Mouse (Mus musculus) stomach, embryonic 14.5 days (tissue): ENCODE results near the gene Plekhj1. TPM values are rescaled to one million over a fixed set of nuclear protein-coding genes. Genes with fewer than 3 reads are reported as not detected.

Experiments used
- ATAC-seq: fragments of 200-750 bp; cut with Nextera tagmentation; 2 replicates; pipeline ENCODE4 v1.8.0; 2017; ENCODE audit warnings: low read depth, moderate TSS enrichment; ENCODE audit not compliant: insufficient number of reproducible peaks, insufficient read depth, low FRiP score
- H3K27ac ChIP-seq: fragments of 300-500 bp; sonication (generic); 2 replicates; pipeline ENCODE4 v1.5.1; 2014; ENCODE audit warnings: mild to moderate bottlenecking, low read length, moderate library complexity, mixed read lengths
- H3K27me3 ChIP-seq: fragments of 300-500 bp; sonication (generic); 2 replicates; pipeline ENCODE4 v1.6.1; 2014; ENCODE audit warnings: low read length, control low read depth, mixed read lengths; ENCODE audit not compliant: control insufficient read depth, insufficient read depth
- H3K36me3 ChIP-seq: fragments of 300-500 bp; sonication (generic); 2 replicates; pipeline ENCODE4 v1.6.1; 2014; ENCODE audit warnings: mild to moderate bottlenecking, control low read depth, low read length, moderate library complexity, mixed read lengths; ENCODE audit not compliant: control insufficient read depth, insufficient read depth
- H3K4me1 ChIP-seq: fragments of 300-500 bp; sonication (generic); 2 replicates; pipeline ENCODE4 v1.6.1; 2014; ENCODE audit warnings: low read length, control low read depth, mixed read lengths; ENCODE audit not compliant: control insufficient read depth, insufficient read depth
- H3K4me2 ChIP-seq: fragments of 300-500 bp; sonication (generic); replicated peaks from 2 replicates; pipeline ENCODE4 v1.6.1; 2014; ENCODE audit warnings: low read depth, low read length, control low read depth
- H3K4me3 ChIP-seq: fragments of 300-500 bp; sonication (generic); 2 replicates; pipeline ENCODE4 v1.5.1; 2014; ENCODE audit warnings: low read depth, low read length, control low read depth
- H3K9ac ChIP-seq: fragments of 300-500 bp; sonication (generic); replicated peaks from 2 replicates; pipeline ENCODE4 v1.6.1; 2014; ENCODE audit warnings: low read depth, mild to moderate bottlenecking, control low read depth, low read length, moderate library complexity, mixed read lengths
- H3K9me3 ChIP-seq: fragments of 300-500 bp; sonication (generic); 2 replicates; pipeline ENCODE4 v1.6.1; 2016; ENCODE audit warnings: low read depth, low read length, control low read depth; ENCODE audit not compliant: control insufficient read depth
- WGBS: fragments of 180-500 bp; shearing (Covaris S2); extraction: QIAGEN DNeasy Blood & Tissue Kit; methylation state at CpG from one replicate; pipeline ENCODE4 v1.1.7; 2014; 5-methylcytosine and 5-hydroxymethylcytosine counted together
- polyA plus RNA-seq: library from polyadenylated mRNA; unstranded; fragments of >200 nt; fragmentation: Nextera tagmentation; extraction: Ambion mirVana; gene quantifications from 2 replicates; pipeline ENCODE4 v1.2.1, GENCODE M21; 2014

Gene Plekhj1
- polyA plus RNA-seq, 1 experiment from 2014 or later = 116 TPM

GRCm38 (mm10) chr10:80784871-80785270 is 13.6 kb downstream of the Plekhj1 start:
- no peak overlapping the region for H3K4me3 ChIP-seq
- H3K9me3 ChIP-seq = no peaks in the 10 kb centered on the region
- no peak for ATAC-seq
- H3K27me3 ChIP-seq = no peaks in the 10 kb centered on the region
- H3K36me3 ChIP-seq = peaks cover 95% of the 10 kb centered on the region
- WGBS = 90% methylated on average over 12 of the region's 12 CpGs
- no peak overlapping the region for H3K27ac ChIP-seq
- H3K4me2 ChIP-seq = no peak overlapping the region
- no peak overlapping the region for H3K9ac ChIP-seq
- no peaks in the 10 kb centered on the region for H3K4me1 ChIP-seq

- 96% methylated on average over 2 of the region's 2 CpGs for WGBS
- Histone ChIP-seq H3K9ac (no peak overlapping the region), H3K27me3 (no peaks in the 10 kb centered on the region), H3K4me1 (no peaks in the 10 kb centered on the region), H3K4me2 (no peak overlapping the region), H3K4me3 (no peak overlapping the region), H3K9me3 (no peaks in the 10 kb centered on the region), H3K36me3 (peaks cover 96% of the 10 kb centered on the region), H3K27ac (no peak overlapping the region)
- ATAC-seq = no peak
Measured at GRCm38 (mm10) chr10:80784302-80784701, 14.1 kb downstream of the Plekhj1 start.

GRCm38 (mm10) chr10:80779565-80779964 is 18.9 kb downstream of the Plekhj1 start:
- Histone ChIP-seq H3K27ac (no peak overlapping the region), H3K4me1 (no peaks in the 10 kb centered on the region), H3K9ac (no peak overlapping the region), H3K36me3 (peaks cover 90% of the 10 kb centered on the region), H3K4me2 (no peak overlapping the region), H3K9me3 (no peaks in the 10 kb centered on the region), H3K4me3 (no peak overlapping the region), H3K27me3 (no peaks in the 10 kb centered on the region)
- no peak for ATAC-seq

- H3K27ac ChIP-seq = no peak overlapping the region
- H3K4me1 ChIP-seq = peaks cover 9% of the 10 kb centered on the region
- no peaks in the 10 kb centered on the region for H3K9me3 ChIP-seq
- H3K4me3 ChIP-seq = no peak overlapping the region
- H3K27me3 ChIP-seq = no peaks in the 10 kb centered on the region
- no peak overlapping the region for H3K4me2 ChIP-seq
- H3K9ac ChIP-seq = no peak overlapping the region
- peaks cover 87% of the 10 kb centered on the region for H3K36me3 ChIP-seq
- ATAC-seq = no peak
- WGBS = 93% methylated on average over 5 of the region's 5 CpGs
Measured at GRCm38 (mm10) chr10:80777123-80777522, 21.3 kb downstream of the Plekhj1 start.

GRCm38 (mm10) chr10:80776358-80776869 is 22.0 kb downstream of the Plekhj1 start:
- Histone ChIP-seq H3K4me2 (no peak overlapping the region), H3K36me3 (peaks cover 87% of the 10 kb centered on the region), H3K9ac (no peak overlapping the region), H3K27me3 (no peaks in the 10 kb centered on the region), H3K27ac (peak overlapping the region; percentile 41; the same call in 1 of the 2 replicates), H3K4me1 (peaks cover 9% of the 10 kb centered on the region), H3K4me3 (no peak overlapping the region), H3K9me3 (no peaks in the 10 kb centered on the region)
- ATAC-seq = peak; percentile 59; the same call in 1 of the 2 replicates
- 84% methylated on average over 6 of the region's 6 CpGs for WGBS

GRCm38 (mm10) chr10:80775731-80776130 is 22.7 kb downstream of the Plekhj1 start:
- Histone ChIP-seq H3K4me1 (peaks cover 9% of the 10 kb centered on the region), H3K27ac (peak overlapping the region; percentile 41; the same call in 1 of the 2 replicates), H3K27me3 (no peaks in the 10 kb centered on the region), H3K4me2 (no peak overlapping the region), H3K9me3 (no peaks in the 10 kb centered on the region), H3K4me3 (no peak overlapping the region), H3K36me3 (peaks cover 89% of the 10 kb centered on the region), H3K9ac (no peak overlapping the region)
- 92% methylated on average over 4 of the region's 4 CpGs for WGBS
- ATAC-seq = no peak

- peaks cover 88% of the 10 kb centered on the region for H3K36me3 ChIP-seq
- no peak overlapping the region for H3K4me3 ChIP-seq
- peaks cover 9% of the 10 kb centered on the region for H3K4me1 ChIP-seq
- no peaks in the 10 kb centered on the region for H3K9me3 ChIP-seq
- no peaks in the 10 kb centered on the region for H3K27me3 ChIP-seq
- no peak overlapping the region for H3K27ac ChIP-seq
- WGBS = 91% methylated on average over 4 of the region's 4 CpGs
- no peak overlapping the region for H3K9ac ChIP-seq
- ATAC-seq = no peak
- no peak overlapping the region for H3K4me2 ChIP-seq
Measured at GRCm38 (mm10) chr10:80774981-80775380, 23.4 kb downstream of the Plekhj1 start.

- Histone ChIP-seq H3K4me2 (no peak overlapping the region), H3K27ac (peak overlapping the region; percentile 80; the same call in 1 of the 2 replicates), H3K4me3 (no peak overlapping the region), H3K36me3 (peaks cover 88% of the 10 kb centered on the region), H3K4me1 (peaks cover 9% of the 10 kb centered on the region), H3K9ac (no peak overlapping the region), H3K9me3 (no peaks in the 10 kb centered on the region), H3K27me3 (no peaks in the 10 kb centered on the region)
- ATAC-seq = peak; percentile 86; the same call in 1 of the 2 replicates
- WGBS = 53% methylated on average over 2 of the region's 2 CpGs
Measured at GRCm38 (mm10) chr10:80774549-80774948, 23.9 kb downstream of the Plekhj1 start.

GRCm38 (mm10) chr10:80773816-80774215 is 24.6 kb downstream of the Plekhj1 start:
- peaks cover 9% of the 10 kb centered on the region for H3K4me1 ChIP-seq
- H3K4me2 ChIP-seq = no peak overlapping the region
- no peak for ATAC-seq
- no peaks in the 10 kb centered on the region for H3K27me3 ChIP-seq
- no peak overlapping the region for H3K9ac ChIP-seq
- 82% methylated on average over 5 of the region's 5 CpGs for WGBS
- no peaks in the 10 kb centered on the region for H3K9me3 ChIP-seq
- H3K27ac ChIP-seq = peak overlapping the region; percentile 80; the same call in 1 of the 2 replicates
- H3K4me3 ChIP-seq = no peak overlapping the region
- H3K36me3 ChIP-seq = peaks cover 87% of the 10 kb centered on the region
